Mouse (Mus musculus): Measurements from ENCODE around the gene Sqstm1. TPM values are rescaled to one million over a fixed set of nuclear protein-coding genes. Genes with fewer than 3 reads are reported as not detected.

Gene Sqstm1
- total RNA-seq, 2 experiments from 2014 or later: 196 to 231 TPM

GRCm38 (mm10) chr11:50211322-50212059 is 864 bp upstream of the Sqstm1 start:
- DNase-seq: no peak

- DNase-seq: peak; percentile 89
These were observed 524 bp downstream of the Sqstm1 start for GRCm38 (mm10) chr11:50210101-50210504.

GRCm38 (mm10) chr11:50208039-50208438 is 2.6 kb downstream of the Sqstm1 start:
- DNase-seq: no peak

- no peak for DNase-seq
These were observed 3.3 kb downstream of the Sqstm1 start for GRCm38 (mm10) chr11:50207344-50207743.

GRCm38 (mm10) chr11:50206037-50206436 is 4.6 kb downstream of the Sqstm1 start:
- DNase-seq: no peak

- no peak for DNase-seq
These were observed 5.2 kb downstream of the Sqstm1 start for GRCm38 (mm10) chr11:50205434-50205833.

- DNase-seq: no peak
These were observed 7.3 kb downstream of the Sqstm1 start for GRCm38 (mm10) chr11:50203302-50203827.

- no peak for DNase-seq
These were observed 9.0 kb downstream of the Sqstm1 start for GRCm38 (mm10) chr11:50201590-50201989.

- no peak for DNase-seq
These were observed 10.0 kb downstream of the Sqstm1 start for GRCm38 (mm10) chr11:50200613-50201012.

- DNase-seq: no peak
These were observed 11.7 kb downstream of the Sqstm1 start for GRCm38 (mm10) chr11:50198916-50199315.

- no peak for DNase-seq
These were observed 12.3 kb downstream of the Sqstm1 start for GRCm38 (mm10) chr11:50198219-50198846.

- DNase-seq: no peak
These were observed 13.1 kb downstream of the Sqstm1 start for GRCm38 (mm10) chr11:50197500-50197899.

- DNase-seq: no peak
These were observed 15.8 kb downstream of the Sqstm1 start for GRCm38 (mm10) chr11:50194793-50195192.

GRCm38 (mm10) chr11:50194070-50194469 is 16.6 kb downstream of the Sqstm1 start:
- no peak for DNase-seq

GRCm38 (mm10) chr11:50192278-50192677 is 18.3 kb downstream of the Sqstm1 start:
- DNase-seq: no peak

- DNase-seq: no peak
These were observed 20.3 kb downstream of the Sqstm1 start for GRCm38 (mm10) chr11:50190362-50190761.

GRCm38 (mm10) chr11:50188682-50189081 is 21.9 kb downstream of the Sqstm1 start:
- DNase-seq: no peak

GRCm38 (mm10) chr11:50184788-50185187 is 25.8 kb downstream of the Sqstm1 start:
- no peak for DNase-seq

- DNase-seq: no peak
These were observed 27.9 kb downstream of the Sqstm1 start for GRCm38 (mm10) chr11:50182702-50183101.

- DNase-seq: no peak
These were observed 30.0 kb downstream of the Sqstm1 start for GRCm38 (mm10) chr11:50180478-50181231.

GRCm38 (mm10) chr11:50178532-50179488 is 31.8 kb downstream of the Sqstm1 start:
- no peak for DNase-seq

GRCm38 (mm10) chr11:50177111-50177510 is 33.5 kb downstream of the Sqstm1 start:
- no peak for DNase-seq
